7 mouse cellular contexts compared by ENCODE assay signal in the genomic region with DNA sequence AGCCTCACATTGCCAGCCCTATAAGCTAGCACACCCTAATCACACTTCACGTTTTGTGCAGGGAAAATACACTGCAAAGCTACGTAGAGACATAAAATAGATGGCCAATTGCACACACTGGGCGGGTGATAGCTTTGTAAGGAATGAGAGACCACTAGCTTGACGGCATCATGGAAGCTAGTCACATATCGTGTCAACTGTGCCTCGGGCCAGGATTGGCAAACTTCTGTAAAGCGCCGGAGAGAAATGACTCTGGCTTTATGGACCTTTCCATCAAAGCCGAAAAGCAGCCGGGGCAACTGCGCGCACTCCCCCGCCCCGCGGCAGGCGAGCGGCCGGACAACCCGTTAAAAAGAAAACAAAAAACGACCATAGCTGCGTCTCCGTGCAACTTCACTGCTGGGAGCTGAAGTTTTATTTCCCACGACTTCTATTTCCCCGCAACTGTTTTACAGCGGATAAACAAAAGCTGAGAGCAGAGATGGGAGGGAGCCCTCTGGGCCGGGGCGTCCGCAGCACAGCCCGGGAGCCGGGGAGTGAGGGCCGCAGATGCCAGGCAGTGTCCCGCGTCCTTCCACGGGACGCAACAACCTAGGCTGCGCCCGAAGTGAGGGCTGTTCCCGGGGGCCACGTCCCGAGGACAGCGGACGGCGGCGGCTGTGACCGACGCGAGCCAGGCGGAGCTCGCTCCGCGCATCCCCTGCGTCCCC. TPM values are rescaled to one million over a fixed set of nuclear protein-coding genes. Genes with fewer than 3 reads are reported as not detected.
DNase-seq lines count a peak whose midpoint lies in the region; ATAC-seq and TF ChIP-seq lines count a peak whose summit lies in the region.

No protein-coding gene starts in this region.

- peak overlapping the region; percentile 83 for H3K9ac ChIP-seq in liver, embryonic 13.5 days

- no peak for DNase-seq in lung, adult 2 months
- no peak for DNase-seq in lung, postnatal 14 days
- DNase-seq in hindbrain, embryonic 10.5 days (ENCODE audit: low spot score) = no peak
- no peak for DNase-seq in liver, embryonic 13.5 days
- DNase-seq in splenic B cell, adult 2 months (ENCODE audit: low read depth, low spot score) = peak; percentile 34
- no peak for DNase-seq in urinary bladder, postnatal 14 days (ENCODE audit: low spot score)

- ATAC-seq in liver, embryonic 13.5 days (ENCODE audit: low read depth) = peak; percentile 74

- peak overlapping the region; percentile 86 for H3K4me3 ChIP-seq in lung, adult 2 months (replicated peaks; ENCODE audit: extremely low read depth, low read depth, low read length)
- peak overlapping the region; percentile 79 for H3K4me3 ChIP-seq in brown adipose tissue, adult 24 weeks (ENCODE audit: insufficient read depth, low read depth, low read length)
- H3K4me3 ChIP-seq in hindbrain, embryonic 10.5 days = peak overlapping the region; percentile 86
- H3K4me3 ChIP-seq in liver, embryonic 13.5 days (replicated peaks) = peak overlapping the region; percentile 94

- no peak for TF ChIP-seq POLR2A in lung, adult 2 months (IDR thresholded peaks at IDR 0.05; ENCODE audit: borderline replicate concordance, extremely low read depth, low read depth, low read length)

- peaks cover 8% of the 10 kb centered on the region; the same call in 1 of the 2 replicates for H3K9me3 ChIP-seq in hindbrain, embryonic 10.5 days
- 0 out of 2 replicates have a peak, but pooled peaks cover 4% of the 10 kb centered on the region for H3K9me3 ChIP-seq in liver, embryonic 13.5 days (replicated peaks)

- peak overlapping the region; percentile 82 for H3K4me2 ChIP-seq in liver, embryonic 13.5 days

- H3K4me1 ChIP-seq in lung, adult 2 months (ENCODE audit: control insufficient read depth, insufficient read depth, low read length) = peaks cover 4% of the 10 kb centered on the region; the same call in 1 of the 2 replicates
- no peaks in the 10 kb centered on the region; the same call in 1 of the 2 replicates for H3K4me1 ChIP-seq in brown adipose tissue, adult 24 weeks (ENCODE audit: control insufficient read depth, insufficient read depth, insufficient read length, low read length)
- H3K4me1 ChIP-seq in hindbrain, embryonic 10.5 days (replicated peaks) = peaks cover 29% of the 10 kb centered on the region
- peaks cover 17% of the 10 kb centered on the region for H3K4me1 ChIP-seq in liver, embryonic 13.5 days (replicated peaks)

- no peaks in the 10 kb centered on the region for H3K36me3 ChIP-seq in hindbrain, embryonic 10.5 days
- no peaks in the 10 kb centered on the region for H3K36me3 ChIP-seq in liver, embryonic 13.5 days
- no peaks in the 10 kb centered on the region for H3K36me3 ChIP-seq in splenic B cell, adult 2 months (ENCODE audit: control insufficient read depth, insufficient read depth, low read length, poor library complexity, severe bottlenecking)

- under 1% methylated on average over 52 of the region's 52 CpGs for WGBS in lung, adult 2 months
- under 1% methylated on average over 52 of the region's 52 CpGs for WGBS in hindbrain, embryonic 10.5 days
- under 1% methylated on average over 52 of the region's 52 CpGs for WGBS in liver, embryonic 13.5 days (ENCODE audit: insufficient replicate concordance)

- H3K27ac ChIP-seq in brown adipose tissue, adult 24 weeks (replicated peaks; ENCODE audit: low read depth, low read length) = no peak overlapping the region
- H3K27ac ChIP-seq in hindbrain, embryonic 10.5 days = peak overlapping the region; percentile 92
- no peak overlapping the region for H3K27ac ChIP-seq in liver, embryonic 13.5 days

- peaks cover 37% of the 10 kb centered on the region for H3K27me3 ChIP-seq in hindbrain, embryonic 10.5 days (ENCODE audit: insufficient read depth, poor library complexity, severe bottlenecking)
- H3K27me3 ChIP-seq in liver, embryonic 13.5 days = peaks cover 22% of the 10 kb centered on the region
- H3K27me3 ChIP-seq in splenic B cell, adult 2 months (ENCODE audit: control insufficient read depth, insufficient read depth, low read length, poor library complexity, severe bottlenecking) = no peaks in the 10 kb centered on the region

- no peak for TF ChIP-seq CTCF in lung, adult 2 months (IDR thresholded peaks at IDR 0.05; ENCODE audit: insufficient read depth, low read length)

RNA-seq across cellular contexts. Expression of a gene that starts 0.6 kb away (rescaled TPM):
- 9.4 and 10.2 TPM in 2 replicates for polyA plus RNA-seq in lung, adult 2 months (2012; rRNA removed)
- 0.75 and 1.3 TPM in 2 replicates for polyA plus RNA-seq in brown adipose tissue, adult 24 weeks (2012; ENCODE audit: insufficient read depth, insufficient read length, missing spikeins)
- 5.5 TPM in 2 replicates for polyA plus RNA-seq in hindbrain, embryonic 10.5 days (2016; fragmentation: Nextera tagmentation; extraction: Ambion mirVana)
- polyA plus RNA-seq in liver, embryonic 13.5 days (2015; fragmentation: Nextera tagmentation; extraction: Ambion mirVana) = 1.5 TPM in 2 replicates
